ENCODE assay signal across 22 mouse cellular contexts in genomic region chr11:62000099-62000498, GRCm38 (mm10).
"Had no signal": no experiment of that assay in that cellular context is flagged by ENCODE, and none has a peak within 500 bp of the region (broad histone marks: within the 10 kb centered on the region; RNA-seq: fewer than 3 reads in every experiment).

No protein-coding gene starts in this region.

- H3K36me3 ChIP-seq: heart, embryonic 13.5 days; heart, embryonic 15.5 days; hindbrain, embryonic 13.5 days; hindbrain, embryonic 15.5 days; kidney, embryonic 15.5 days; limb, embryonic 13.5 days; limb, embryonic 15.5 days had no signal

- H3K27me3 ChIP-seq: heart, embryonic 13.5 days; heart, embryonic 15.5 days; hindbrain, embryonic 13.5 days; hindbrain, embryonic 15.5 days; kidney, embryonic 15.5 days; limb, embryonic 13.5 days; limb, embryonic 15.5 days; liver, embryonic 12.5 days had no signal

- H3K27ac ChIP-seq: heart, embryonic 13.5 days; heart, embryonic 15.5 days; hindbrain, embryonic 13.5 days; hindbrain, embryonic 15.5 days; hindbrain, postnatal 0 days; kidney, embryonic 15.5 days; kidney, postnatal 0 days; limb, embryonic 13.5 days; limb, embryonic 15.5 days; liver, embryonic 12.5 days; liver, embryonic 14.5 days had no signal

- H3K9ac ChIP-seq: heart, embryonic 13.5 days; heart, embryonic 15.5 days; hindbrain, embryonic 13.5 days; hindbrain, embryonic 15.5 days; kidney, embryonic 15.5 days; limb, embryonic 13.5 days; limb, embryonic 15.5 days; liver, embryonic 12.5 days; liver, embryonic 14.5 days had no signal

- H3K4me3 ChIP-seq: heart, embryonic 13.5 days; heart, embryonic 15.5 days; hindbrain, embryonic 13.5 days; hindbrain, embryonic 15.5 days; kidney, embryonic 15.5 days; limb, embryonic 13.5 days; limb, embryonic 15.5 days; liver, embryonic 12.5 days had no signal

- DNase-seq: gastrocnemius, postnatal 36 days; heart, adult 18-20 months; heart, postnatal 36 days; kidney, adult 11 months; kidney, adult 2 months; kidney, adult 9 months; kidney, postnatal 14 days; kidney, postnatal 36 days; layer of hippocampus, adult 9-11 months; layer of hippocampus, postnatal 36 days; left cerebral cortex, postnatal 4 days had no signal
